Mouse (Mus musculus): ENCODE measurements around the gene Ceacam14.

Ceacam14 gene

GRCm38 (mm10) chr7:17812333-17812732 is at the start of gene Ceacam14:
Gene Ceacam14, plus strand, starts transcription at chr7:17812633.
- DNase-seq (ENCODE audit: low spot score in 2 of 2), result no peak

Measured in cerebellum, postnatal 4 days (tissue).